Mouse (Mus musculus): ENCODE measurements around the gene Olfr1494. TPM values are rescaled to one million over a fixed set of nuclear protein-coding genes. Genes with fewer than 3 reads are reported as not detected.

Gene Olfr1494
- polyA plus RNA-seq (2015; fragmentation: Nextera tagmentation; extraction: Ambion mirVana), result not detected in 2 replicates

GRCm38 (mm10) chr19:13739428-13739827 lies at the start of gene Olfr1494:
Gene Olfr1494, plus strand, starts transcription at chr19:13739728.
- no peak for ATAC-seq (ENCODE audit: insufficient read depth, low FRiP score, low read depth)

DNA sequence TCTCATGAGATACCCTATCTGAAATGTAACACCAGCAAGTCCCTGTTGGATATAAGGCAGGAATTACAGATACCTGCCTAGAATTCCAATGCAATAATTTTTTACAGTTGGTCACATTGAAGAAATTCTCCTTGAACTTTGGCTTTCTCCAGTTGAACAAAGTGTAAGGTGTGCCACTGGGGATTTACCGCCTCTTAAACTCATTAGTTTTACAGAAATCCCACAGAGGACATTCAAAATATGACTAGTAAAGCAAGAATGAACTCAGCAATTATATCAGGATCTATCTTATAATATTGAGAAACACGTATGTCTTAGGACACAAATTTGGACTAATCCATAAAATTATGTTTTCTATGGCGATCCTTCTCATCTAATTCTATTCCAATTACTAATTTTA lies 42.6 kb upstream of the Olfr1494 start, which contains the start of gene Olfr1491:
TSS of gene Olfr1491 (plus strand) at position 301 of the 400 bp plus-strand sequence.
- ATAC-seq (ENCODE audit: insufficient read depth, low FRiP score, low read depth), result no peak
- no peaks in the 10 kb centered on the region for H3K27me3 ChIP-seq (replicated peaks)
- no peaks in the 10 kb centered on the region for H3K9me3 ChIP-seq
- 69% methylated on average over 3 of the region's 3 CpGs for WGBS
- H3K4me3 ChIP-seq (replicated peaks), result no peak within 1 kb of the TSS
- no peaks in the 10 kb centered on the region for H3K36me3 ChIP-seq
- H3K9ac ChIP-seq, result no peak within 1 kb of the TSS
- H3K4me2 ChIP-seq, result no peak within 1 kb of the TSS
- no peak within 1 kb of the TSS for H3K27ac ChIP-seq
- no peaks in the 10 kb centered on the region for H3K4me1 ChIP-seq

More at GRCm38 (mm10) chr19:13739428-13739827, at the start of gene Olfr1494:
- no peak within 1 kb of the TSS for H3K9ac ChIP-seq
- no peak within 1 kb of the TSS for H3K4me3 ChIP-seq (replicated peaks)
- no peaks in the 10 kb centered on the region for H3K36me3 ChIP-seq
- H3K4me1 ChIP-seq, result no peaks in the 10 kb centered on the region
- H3K27me3 ChIP-seq (replicated peaks), result no peaks in the 10 kb centered on the region
- no peaks in the 10 kb centered on the region for H3K9me3 ChIP-seq
- WGBS, result 87% methylated on average over 4 of the region's 4 CpGs
- no peak within 1 kb of the TSS for H3K27ac ChIP-seq
- H3K4me2 ChIP-seq, result no peak within 1 kb of the TSS

DNA sequence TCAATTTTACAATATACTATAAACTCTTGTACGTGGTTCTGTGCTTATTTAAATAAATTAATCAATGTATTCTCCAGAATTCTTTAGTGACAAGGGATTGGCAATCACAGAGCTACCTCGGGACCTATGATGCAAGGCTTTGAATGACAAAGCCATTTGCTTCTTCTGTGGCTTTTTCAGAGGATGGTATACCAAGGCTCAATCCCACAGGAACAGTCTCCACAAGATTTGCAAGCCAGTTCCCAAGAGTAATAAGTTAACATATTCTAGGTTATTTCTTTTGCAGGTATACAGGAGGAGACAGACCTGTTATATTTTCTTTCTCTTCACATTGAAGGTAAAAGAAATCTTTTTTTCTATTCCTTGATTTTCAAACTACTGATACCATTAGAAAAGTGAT lies 16.6 kb upstream of the Olfr1494 start, which contains the start of gene Olfr1493-ps1:
TSS of gene Olfr1493-ps1 (plus strand) at position 301 of the 400 bp plus-strand sequence.
- no peak for ATAC-seq (ENCODE audit: insufficient read depth, low FRiP score, low read depth)
- no peak within 1 kb of the TSS for H3K4me2 ChIP-seq
- H3K27ac ChIP-seq, result no peak within 1 kb of the TSS
- no peaks in the 10 kb centered on the region for H3K36me3 ChIP-seq
- 54% methylated on average over 2 of the region's 2 CpGs for WGBS
- no peaks in the 10 kb centered on the region for H3K27me3 ChIP-seq (replicated peaks)
- H3K4me3 ChIP-seq (replicated peaks), result no peak within 1 kb of the TSS
- no peak within 1 kb of the TSS for H3K9ac ChIP-seq
- no peaks in the 10 kb centered on the region for H3K4me1 ChIP-seq
- no peaks in the 10 kb centered on the region for H3K9me3 ChIP-seq

- Histone ChIP-seq H3K27ac (no peak overlapping the region), H3K4me1 (no peaks in the 10 kb centered on the region), H3K4me3 (replicated peaks) (no peak overlapping the region), H3K27me3 (replicated peaks) (no peaks in the 10 kb centered on the region), H3K9ac (no peak overlapping the region), H3K4me2 (no peak overlapping the region), H3K9me3 (no peaks in the 10 kb centered on the region), H3K36me3 (no peaks in the 10 kb centered on the region)
- WGBS, result 86% methylated on average over 1 of the region's 1 CpGs
- no peak for ATAC-seq (ENCODE audit: insufficient read depth, low FRiP score, low read depth)
Observed at GRCm38 (mm10) chr19:13749366-13749765, 9.8 kb downstream of the Olfr1494 start.

DNA sequence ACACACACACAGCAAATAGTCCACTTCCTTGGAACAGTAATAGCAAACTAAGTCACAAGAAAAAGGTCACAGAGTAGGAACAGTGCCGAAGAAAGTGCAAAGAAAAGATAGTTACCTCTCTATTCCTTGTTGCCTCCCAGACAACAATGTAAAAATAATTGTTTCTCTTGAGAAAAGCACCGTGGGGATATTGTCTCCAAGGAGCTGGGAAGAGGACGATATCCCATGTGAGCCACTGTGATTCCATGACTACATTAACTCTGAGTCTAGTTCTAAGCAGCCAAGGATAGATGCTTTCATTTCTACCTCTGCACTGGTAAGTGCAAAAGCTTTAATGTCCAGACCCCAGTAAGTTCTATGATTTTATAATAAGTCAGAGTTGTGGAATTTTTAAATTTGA lies 24.8 kb downstream of the Olfr1494 start, which contains the start of gene Olfr1495:
TSS of gene Olfr1495 (plus strand) at position 301 of the 400 bp plus-strand sequence.
- Histone ChIP-seq H3K9me3 (no peaks in the 10 kb centered on the region), H3K4me1 (no peaks in the 10 kb centered on the region), H3K27me3 (replicated peaks) (no peaks in the 10 kb centered on the region), H3K27ac (no peak within 1 kb of the TSS), H3K9ac (no peak within 1 kb of the TSS), H3K36me3 (no peaks in the 10 kb centered on the region), H3K4me2 (no peak within 1 kb of the TSS), H3K4me3 (replicated peaks) (no peak within 1 kb of the TSS)
- 81% methylated on average over 3 of the region's 3 CpGs for WGBS
- ATAC-seq (ENCODE audit: insufficient read depth, low FRiP score, low read depth), result no peak

GRCm38 (mm10) chr19:13768565-13769276 lies 29.2 kb downstream of the Olfr1494 start:
- Histone ChIP-seq H3K27ac (no peak overlapping the region), H3K4me3 (replicated peaks) (no peak overlapping the region), H3K4me1 (no peaks in the 10 kb centered on the region), H3K9ac (no peak overlapping the region), H3K36me3 (no peaks in the 10 kb centered on the region), H3K9me3 (no peaks in the 10 kb centered on the region), H3K27me3 (replicated peaks) (no peaks in the 10 kb centered on the region), H3K4me2 (no peak overlapping the region)
- no peak for ATAC-seq (ENCODE audit: insufficient read depth, low FRiP score, low read depth)
- WGBS, result 89% methylated on average over 9 of the region's 9 CpGs

- no peak within 1 kb of the TSS for H3K4me2 ChIP-seq
- H3K4me1 ChIP-seq, result no peaks in the 10 kb centered on the region
- no peak within 1 kb of the TSS for H3K27ac ChIP-seq
- no peak for ATAC-seq (ENCODE audit: insufficient read depth, low FRiP score, low read depth)
- no peak within 1 kb of the TSS for H3K4me3 ChIP-seq (replicated peaks)
- 72% methylated on average over 1 of the region's 1 CpGs for WGBS
- no peaks in the 10 kb centered on the region for H3K27me3 ChIP-seq (replicated peaks)
- H3K9ac ChIP-seq, result no peak within 1 kb of the TSS
- H3K9me3 ChIP-seq, result no peaks in the 10 kb centered on the region
- H3K36me3 ChIP-seq, result no peaks in the 10 kb centered on the region
Observed at GRCm38 (mm10) chr19:13777578-13777977, 38.0 kb downstream of the Olfr1494 start, which contains the start of gene Olfr1496. Gene Olfr1496, plus strand, starts transcription at chr19:13777878.

DNA sequence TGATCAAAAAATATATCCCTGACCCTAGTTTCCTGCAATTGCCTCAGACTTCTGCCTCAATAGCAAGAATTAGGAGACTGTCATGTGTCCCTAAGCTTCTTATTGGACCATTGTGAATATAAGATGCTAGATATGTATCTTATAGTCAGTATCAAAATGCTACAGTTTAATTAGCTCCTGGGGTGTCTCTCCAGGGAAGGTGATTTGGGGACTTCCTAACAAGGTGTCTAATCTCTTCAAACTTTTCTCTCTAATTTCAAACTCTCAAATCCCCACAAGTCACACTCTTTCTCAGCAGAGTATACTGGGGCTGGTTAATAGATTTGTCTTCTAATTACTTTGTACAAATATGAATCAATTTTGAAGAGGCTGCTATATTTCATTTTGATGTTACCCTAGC lies 58.6 kb downstream of the Olfr1494 start, which contains the start of gene Olfr1497:
TSS of gene Olfr1497 (minus strand) at position 101 of the 400 bp plus-strand sequence.
- Histone ChIP-seq H3K4me1 (no peaks in the 10 kb centered on the region), H3K36me3 (no peaks in the 10 kb centered on the region), H3K27me3 (replicated peaks) (no peaks in the 10 kb centered on the region), H3K4me3 (replicated peaks) (no peak within 1 kb of the TSS), H3K9ac (no peak within 1 kb of the TSS), H3K4me2 (no peak within 1 kb of the TSS), H3K9me3 (no peaks in the 10 kb centered on the region), H3K27ac (no peak within 1 kb of the TSS)
- ATAC-seq (ENCODE audit: insufficient read depth, low FRiP score, low read depth), result no peak

Other genes starting within 250 kb of the Olfr1494 start
- not detected in 2 replicates for gene Olfr1477, start 239.2 kb upstream of the Olfr1494 start, polyA plus RNA-seq (2015; fragmentation: Nextera tagmentation; extraction: Ambion mirVana)
- gene Olfr1480, start 211.8 kb upstream of the Olfr1494 start, polyA plus RNA-seq (2015; fragmentation: Nextera tagmentation; extraction: Ambion mirVana), result not detected in 2 replicates
- gene Olfr1484, start 156.2 kb upstream of the Olfr1494 start, polyA plus RNA-seq (2015; fragmentation: Nextera tagmentation; extraction: Ambion mirVana), result not detected in 2 replicates
- gene Olfr1487, start 122.4 kb upstream of the Olfr1494 start, polyA plus RNA-seq (2015; fragmentation: Nextera tagmentation; extraction: Ambion mirVana), result not detected in 2 replicates
- gene Olfr1489, start 108.1 kb upstream of the Olfr1494 start, polyA plus RNA-seq (2015; fragmentation: Nextera tagmentation; extraction: Ambion mirVana), result not detected in 2 replicates
- gene Olfr1490, start 88.6 kb upstream of the Olfr1494 start, polyA plus RNA-seq (2015; fragmentation: Nextera tagmentation; extraction: Ambion mirVana), result not detected in 2 replicates
- not detected in 2 replicates for gene Olfr1491, start 42.5 kb upstream of the Olfr1494 start, polyA plus RNA-seq (2015; fragmentation: Nextera tagmentation; extraction: Ambion mirVana)
- gene Olfr1493-ps1, start 16.4 kb upstream of the Olfr1494 start, polyA plus RNA-seq (2015; fragmentation: Nextera tagmentation; extraction: Ambion mirVana), result not detected in 2 replicates
- gene Olfr1495, start 24.9 kb downstream of the Olfr1494 start, polyA plus RNA-seq (2015; fragmentation: Nextera tagmentation; extraction: Ambion mirVana), result not detected in 2 replicates
- not detected in 2 replicates for gene Olfr1496, start 38.1 kb downstream of the Olfr1494 start, polyA plus RNA-seq (2015; fragmentation: Nextera tagmentation; extraction: Ambion mirVana)
- not detected in 2 replicates for gene Olfr1497, start 58.5 kb downstream of the Olfr1494 start, polyA plus RNA-seq (2015; fragmentation: Nextera tagmentation; extraction: Ambion mirVana)
- gene Olfr1499, start 79.7 kb downstream of the Olfr1494 start, polyA plus RNA-seq (2015; fragmentation: Nextera tagmentation; extraction: Ambion mirVana), result not detected in 2 replicates
- gene Olfr1500, start 90.8 kb downstream of the Olfr1494 start, polyA plus RNA-seq (2015; fragmentation: Nextera tagmentation; extraction: Ambion mirVana), result not detected in 2 replicates
- not detected in 2 replicates for gene Olfr1501, start 111.0 kb downstream of the Olfr1494 start, polyA plus RNA-seq (2015; fragmentation: Nextera tagmentation; extraction: Ambion mirVana)
- gene Olfr1502, start 122.1 kb downstream of the Olfr1494 start, polyA plus RNA-seq (2015; fragmentation: Nextera tagmentation; extraction: Ambion mirVana), result not detected in 2 replicates
- not detected in 2 replicates for gene Olfr1504, start 158.2 kb downstream of the Olfr1494 start, polyA plus RNA-seq (2015; fragmentation: Nextera tagmentation; extraction: Ambion mirVana)
- not detected in 2 replicates for gene Olfr1505, start 173.8 kb downstream of the Olfr1494 start, polyA plus RNA-seq (2015; fragmentation: Nextera tagmentation; extraction: Ambion mirVana)